Mouse (Mus musculus) liver, embryonic 16.5 days (tissue): ENCODE measurements around the gene Tifa. TPM values are rescaled to one million over a fixed set of nuclear protein-coding genes. Genes with fewer than 3 reads are reported as not detected.
A peak's percentile ranks its signal among the peaks of the same experiment; 100 is the strongest.

Experiments used
- ATAC-seq: fragments of 200-750 bp; cut with Nextera tagmentation; 2 replicates; pipeline ENCODE4 v1.8.0; 2017; ENCODE audit warnings: low read depth, mild to moderate bottlenecking, moderate number of reproducible peaks, moderate library complexity
- H3K27ac ChIP-seq: fragments of 300-500 bp; sonication (generic); 2 replicates; pipeline ENCODE4 v1.5.1; 2014; ENCODE audit warnings: mild to moderate bottlenecking, low read length
- H3K27me3 ChIP-seq: fragments of 300-500 bp; sonication (generic); 2 replicates; pipeline ENCODE4 v1.6.1; 2014; ENCODE audit warnings: low read depth, low read length, mixed read lengths; ENCODE audit not compliant: control insufficient read depth, insufficient read depth
- H3K36me3 ChIP-seq: fragments of 300-500 bp; sonication (generic); 2 replicates; pipeline ENCODE4 v1.6.1; 2014; ENCODE audit warnings: mild to moderate bottlenecking; ENCODE audit not compliant: control insufficient read depth, insufficient read depth
- H3K4me1 ChIP-seq: fragments of 300-500 bp; sonication (generic); 2 replicates; pipeline ENCODE4 v1.6.1; 2014; ENCODE audit warnings: low read depth, low read length, mixed read lengths; ENCODE audit not compliant: control insufficient read depth
- H3K4me2 ChIP-seq: fragments of 300-500 bp; sonication (generic); 2 replicates; pipeline ENCODE4 v1.6.1; 2014; ENCODE audit warnings: low read depth, low read length, mixed read lengths
- H3K4me3 ChIP-seq: fragments of 300-500 bp; sonication (generic); 2 replicates; pipeline ENCODE4 v1.5.1; 2014; ENCODE audit warnings: low read depth, mild to moderate bottlenecking, low read length
- H3K9ac ChIP-seq: fragments of 300-500 bp; sonication (generic); 2 replicates; pipeline ENCODE4 v1.6.1; 2014; ENCODE audit warnings: low read depth, low read length
- H3K9me3 ChIP-seq: fragments of 300-500 bp; sonication (generic); replicated peaks from 2 replicates; pipeline ENCODE4 v1.6.1; 2016; ENCODE audit warnings: low read length; ENCODE audit not compliant: control insufficient read depth
- WGBS: fragments of 180-500 bp; shearing (Covaris S2); extraction: QIAGEN DNeasy Blood & Tissue Kit; methylation state at CpG from one replicate; pipeline ENCODE4 v1.1.7; 2014; ENCODE audit not compliant: insufficient replicate concordance; 5-methylcytosine and 5-hydroxymethylcytosine counted together
- polyA plus RNA-seq: library from polyadenylated mRNA; unstranded; fragments of >200 nt; fragmentation: Nextera tagmentation; extraction: Ambion mirVana; gene quantifications from 2 replicates; pipeline ENCODE4 v1.2.1, GENCODE M21; 2015

The Tifa gene
- polyA plus RNA-seq, 1 experiment from 2014 or later, result 14.6 TPM

DNA sequence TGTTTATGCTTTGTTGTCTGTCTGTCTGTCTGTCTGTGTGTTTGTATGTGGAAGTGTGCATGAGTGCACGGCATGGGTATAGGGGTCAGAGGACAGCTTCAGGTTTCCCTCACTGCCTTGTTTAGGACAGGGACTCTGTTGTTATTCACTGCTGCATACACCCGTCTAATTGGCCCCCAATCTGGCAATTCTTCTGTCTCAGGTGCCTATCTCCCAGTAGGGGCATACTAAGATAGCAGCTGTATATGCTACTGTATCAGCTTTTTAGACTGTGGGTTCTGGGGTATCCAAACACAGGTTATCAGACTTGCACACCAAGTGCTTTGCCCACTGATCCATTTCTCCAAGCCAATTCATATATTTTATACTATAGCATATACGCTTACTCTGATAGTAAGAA, 90.4 kb downstream of the Tifa start:
- no peak overlapping the region for H3K27ac ChIP-seq
- peak; percentile 38; the same call in 1 of the 2 replicates for ATAC-seq
- H3K4me2 ChIP-seq, result no peak overlapping the region
- peaks cover 13% of the 10 kb centered on the region for H3K4me1 ChIP-seq
- WGBS, result 57% methylated on average over 3 of the region's 3 CpGs
- peaks cover 12% of the 10 kb centered on the region for H3K36me3 ChIP-seq
- no peaks in the 10 kb centered on the region for H3K27me3 ChIP-seq
- no peaks in the 10 kb centered on the region for H3K9me3 ChIP-seq
- H3K9ac ChIP-seq, result no peak overlapping the region
- no peak overlapping the region for H3K4me3 ChIP-seq

DNA sequence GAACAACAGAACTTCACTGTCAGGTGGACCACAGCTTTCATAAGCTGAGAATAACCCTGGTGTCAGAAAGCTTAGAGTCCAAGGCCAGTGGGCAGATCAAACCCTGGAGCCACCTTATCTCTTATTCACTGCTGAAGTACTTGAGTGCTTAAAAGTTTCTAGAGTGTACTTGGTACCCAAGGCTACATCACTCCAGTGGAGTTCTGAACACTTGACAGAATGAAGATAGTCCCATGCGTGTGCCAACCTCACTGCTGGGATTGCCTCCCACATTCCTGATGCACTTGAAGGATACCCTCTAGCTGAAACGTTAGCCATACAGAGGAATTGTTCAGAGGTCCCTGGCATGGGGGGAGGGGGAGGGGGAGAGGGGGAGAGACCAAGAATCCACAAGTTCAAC, 92.1 kb downstream of the Tifa start:
- Histone ChIP-seq H3K4me1 (peaks cover 18% of the 10 kb centered on the region), H3K36me3 (peaks cover 4% of the 10 kb centered on the region), H3K9me3 (no peaks in the 10 kb centered on the region), H3K9ac (no peak overlapping the region), H3K27ac (no peak overlapping the region), H3K27me3 (no peaks in the 10 kb centered on the region), H3K4me3 (no peak overlapping the region), H3K4me2 (no peak overlapping the region)
- ATAC-seq, result no peak
- 62% methylated on average over 2 of the region's 2 CpGs for WGBS

Other genes starting within 250 kb of the Tifa start
- gene Larp7, start 236.5 kb upstream of the Tifa start, polyA plus RNA-seq, result 21.1 and 21.4 TPM in 2 replicates
- gene Zgrf1, start 236.3 kb upstream of the Tifa start, polyA plus RNA-seq, result 4.2 and 4.4 TPM in 2 replicates
- not detected in 2 replicates for gene Neurog2, start 156.7 kb upstream of the Tifa start, polyA plus RNA-seq
- 0.56 and 0.63 TPM in 2 replicates for gene Alpk1, start 9.3 kb upstream of the Tifa start, polyA plus RNA-seq
- gene Ap1ar, start 47.7 kb downstream of the Tifa start, polyA plus RNA-seq, result 13.1 and 15.4 TPM in 2 replicates
- 30.8 and 32.7 TPM in 2 replicates for gene Fam241a, start 106.5 kb downstream of the Tifa start, polyA plus RNA-seq